Mouse (Mus musculus) left cerebral cortex, adult 9 months (tissue): Measurements from ENCODE around the gene Adgrl3.

Source experiments
- DNase-seq, 2 experiments: peaks; one replicate each; pipeline ENCODE4 v3.0.0; 2022; ENCODE audit warnings: low spot score in 2 of 2

The Adgrl3 gene

DNA sequence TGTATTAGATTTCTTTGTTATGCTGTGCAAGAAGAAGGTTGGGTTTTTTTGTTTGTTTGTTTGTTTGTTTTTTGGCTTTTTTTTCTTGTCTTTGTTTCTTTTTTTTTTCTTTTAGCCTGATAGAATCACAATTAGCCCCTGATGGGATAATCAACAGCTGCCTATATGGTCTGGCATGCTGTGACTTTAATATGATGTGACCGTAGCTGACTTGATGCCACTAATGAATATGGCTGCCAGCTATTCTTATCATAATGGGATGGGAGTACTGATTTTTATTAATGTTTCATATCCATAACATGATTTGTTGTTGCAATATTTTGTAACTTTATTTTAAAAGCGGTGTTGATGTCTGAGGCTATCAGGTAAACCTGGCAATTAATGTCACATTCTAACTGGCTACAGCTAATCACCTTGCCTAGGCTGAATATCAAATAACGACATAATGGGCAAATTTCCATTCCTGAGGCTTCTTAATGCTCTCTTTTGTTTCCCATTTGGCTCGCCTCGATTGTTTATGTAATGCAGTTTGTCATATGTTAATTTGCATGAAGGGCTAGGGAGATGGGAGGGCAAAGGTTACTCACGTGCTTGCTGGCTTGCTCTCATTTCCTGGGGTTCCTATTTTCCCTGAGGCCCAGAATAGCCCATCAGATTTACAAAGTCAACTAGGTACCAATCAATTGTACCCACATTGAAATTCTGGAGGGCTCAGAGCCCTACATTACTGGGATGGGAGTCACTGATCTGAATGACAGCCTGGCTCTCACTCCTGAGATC, 641.9 kb downstream of the Adgrl3 start:
- no peak for DNase-seq

DNA sequence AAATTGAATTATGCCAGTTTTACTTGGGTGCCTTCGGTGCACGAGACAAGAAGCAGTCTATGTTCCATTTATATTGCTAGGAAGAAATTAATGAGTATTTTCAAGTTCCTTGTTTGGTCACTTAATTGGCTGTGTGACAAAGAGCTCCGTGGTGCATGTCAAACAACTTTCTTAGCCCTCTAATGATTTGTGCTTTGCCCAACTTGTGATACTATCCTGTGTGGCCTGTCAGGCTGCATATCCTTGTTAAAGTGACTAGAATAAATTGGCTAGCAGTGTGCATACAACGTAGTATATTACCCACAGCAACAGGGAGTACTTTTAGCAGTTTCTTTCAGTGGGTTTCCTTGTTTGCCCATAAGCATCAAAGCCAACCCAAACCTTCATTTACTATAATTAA, 651.1 kb downstream of the Adgrl3 start:
- DNase-seq, result no peak

DNA sequence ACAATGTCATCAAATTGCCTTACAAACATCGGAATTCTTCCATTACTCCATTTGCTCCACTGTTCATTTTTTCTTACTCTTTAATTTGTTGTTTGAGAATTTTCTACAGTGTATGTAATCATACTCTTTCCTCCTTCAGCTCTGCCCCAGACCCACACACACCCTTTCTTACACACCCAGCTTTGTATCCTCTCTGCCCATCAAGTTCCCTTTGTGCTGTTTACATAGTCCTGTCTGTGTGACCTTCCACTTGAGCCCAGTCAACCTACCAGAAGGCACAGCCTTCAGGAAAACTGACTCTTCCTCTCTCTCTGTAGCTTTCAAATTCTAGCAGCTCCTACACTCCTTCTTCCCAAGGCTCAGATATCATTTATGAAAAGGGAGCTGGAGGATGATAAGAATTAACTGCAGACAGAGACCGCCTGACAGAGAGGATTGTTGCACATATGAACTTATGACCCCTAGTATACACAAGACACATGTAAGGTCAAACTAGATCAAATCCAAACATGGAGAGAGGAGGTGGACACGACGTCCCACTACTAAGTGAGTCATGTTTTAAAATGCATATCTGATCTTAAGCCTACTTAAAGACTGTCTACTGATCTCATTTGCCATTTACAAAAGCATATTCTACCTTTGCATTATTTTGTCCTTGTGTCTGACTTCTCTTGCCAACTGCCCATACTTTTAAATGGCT, 654.5 kb downstream of the Adgrl3 start:
- DNase-seq, result no peak

DNA sequence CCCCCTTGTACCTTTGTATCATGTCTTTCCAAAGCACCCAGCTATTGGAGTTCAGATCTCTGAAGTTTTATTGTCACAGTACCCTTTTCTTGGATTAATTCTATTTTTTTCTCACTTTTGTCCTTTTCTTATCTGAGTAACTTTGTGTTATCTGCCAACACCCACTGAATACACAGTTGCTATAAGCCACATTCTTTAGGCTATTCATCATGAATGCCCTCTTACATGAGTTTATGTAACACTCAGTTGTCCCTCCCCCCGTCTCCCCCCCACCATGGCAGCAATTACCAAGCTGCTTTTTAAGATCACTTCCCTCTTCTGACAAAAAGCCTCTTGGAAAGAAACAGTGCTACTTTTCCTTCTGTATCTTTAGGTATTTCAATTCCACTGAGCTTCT, 655.0 kb downstream of the Adgrl3 start:
- no peak for DNase-seq

- no peak for DNase-seq
Measured at GRCm38 (mm10) chr5:81676896-81677295, 657.0 kb downstream of the Adgrl3 start.

DNA sequence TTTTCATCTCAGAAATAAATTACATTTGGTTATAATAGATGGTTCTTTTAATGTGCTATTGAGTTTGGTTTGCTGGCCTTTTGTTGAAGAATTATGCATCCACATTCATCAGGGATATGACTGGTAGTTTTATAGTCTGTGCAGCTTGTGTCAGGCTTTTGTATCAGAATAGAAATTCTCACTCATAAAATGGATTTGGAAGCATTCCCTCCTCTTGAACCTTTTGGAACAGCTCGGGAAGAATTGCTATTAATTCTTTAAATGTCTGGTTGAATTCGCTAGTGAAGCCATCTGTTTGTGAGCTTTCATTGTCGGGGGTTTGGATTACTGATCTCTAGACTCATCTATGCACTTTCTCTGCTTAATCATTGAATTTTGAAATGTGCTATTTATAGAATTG, 666.3 kb downstream of the Adgrl3 start:
- no peak for DNase-seq

DNA sequence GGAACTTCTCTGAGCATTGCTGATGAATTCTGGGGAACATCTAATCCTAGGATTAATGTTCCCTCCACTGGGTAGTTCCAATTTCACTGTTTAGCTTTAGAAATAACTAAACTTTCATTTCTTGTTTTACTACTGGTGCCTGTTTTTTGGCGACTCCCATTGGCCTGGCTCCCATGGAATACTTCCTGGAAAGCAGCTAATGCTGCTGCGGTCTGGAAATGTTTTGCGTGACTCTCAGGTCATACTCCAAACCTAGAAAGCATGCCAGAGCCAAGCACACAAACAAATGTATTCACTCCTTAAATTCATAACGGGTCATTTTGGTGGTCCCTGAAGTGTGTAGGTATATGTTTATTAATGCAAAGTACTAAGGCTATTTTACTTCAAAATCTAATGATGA, 666.9 kb downstream of the Adgrl3 start:
- DNase-seq, result no peak

GRCm38 (mm10) chr5:81729620-81730019, 709.7 kb downstream of the Adgrl3 start:
- no peak for DNase-seq

DNA sequence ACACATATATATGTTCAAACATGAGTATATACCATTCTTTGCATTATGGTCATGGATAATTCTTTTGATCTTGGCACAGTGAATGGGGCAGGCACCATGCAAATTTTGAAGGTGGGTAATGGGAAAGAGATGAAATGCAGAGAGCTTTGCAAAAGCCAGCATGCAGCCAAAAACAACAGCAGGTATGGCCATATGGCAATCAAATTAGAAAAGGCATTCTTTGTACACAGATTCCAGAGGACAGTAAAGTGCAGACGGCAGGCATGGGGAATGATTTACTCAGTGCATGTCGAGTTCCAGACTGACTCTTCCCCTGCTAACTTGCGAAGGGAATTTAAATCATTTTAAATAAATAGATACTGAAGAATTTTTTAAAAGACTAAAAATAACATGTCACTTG, 716.1 kb downstream of the Adgrl3 start:
- DNase-seq, result peak in 1 of 2 experiments; percentile 21

GRCm38 (mm10) chr5:81738286-81739032, 718.5 kb downstream of the Adgrl3 start:
- no peak for DNase-seq

GRCm38 (mm10) chr5:81752426-81752825, 732.5 kb downstream of the Adgrl3 start:
- DNase-seq, result no peak

GRCm38 (mm10) chr5:81755711-81756110, 735.8 kb downstream of the Adgrl3 start:
- no peak for DNase-seq

- no peak for DNase-seq
Measured at GRCm38 (mm10) chr5:81757093-81757725, 737.3 kb downstream of the Adgrl3 start.

DNA sequence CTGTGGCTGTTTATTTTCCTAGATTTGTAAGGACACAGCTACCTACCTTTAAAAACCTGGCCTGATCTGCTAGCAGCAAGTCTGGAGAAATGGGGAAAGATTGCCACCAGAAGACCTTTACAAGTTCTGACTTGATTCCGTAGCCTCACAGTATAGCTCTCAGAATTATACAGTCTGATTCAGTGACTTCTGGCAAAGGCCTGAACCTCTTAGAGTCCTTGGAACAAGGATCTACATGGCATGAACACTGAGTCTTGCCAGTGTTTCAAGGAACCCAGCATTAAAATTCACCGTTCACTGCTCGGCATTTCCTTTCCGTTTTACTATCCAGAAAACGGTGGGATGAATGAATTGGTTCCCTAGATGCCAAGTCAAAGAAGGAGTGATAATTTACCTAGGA, 756.3 kb downstream of the Adgrl3 start:
- no peak for DNase-seq

DNA sequence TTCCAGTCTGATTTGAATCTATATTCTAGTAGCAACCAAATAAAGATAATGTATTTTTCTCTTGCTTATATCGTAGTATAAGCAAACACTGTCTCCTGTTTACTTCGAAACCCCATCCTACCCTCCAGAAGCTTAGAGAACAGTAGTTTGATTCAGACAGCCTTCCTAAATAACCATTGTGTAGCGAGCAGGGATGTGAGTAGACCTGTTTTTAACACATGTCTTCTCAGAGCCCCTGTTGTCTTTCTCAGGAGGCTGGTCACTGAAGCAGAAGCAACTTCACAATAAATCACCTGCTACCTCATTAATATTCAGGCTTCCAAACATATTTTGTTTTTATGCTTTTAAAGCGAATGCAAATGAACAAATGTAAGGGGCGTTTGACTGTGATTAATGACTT, 756.8 kb downstream of the Adgrl3 start:
- no peak for DNase-seq

- no peak for DNase-seq
Measured at GRCm38 (mm10) chr5:81784770-81785169, 764.8 kb downstream of the Adgrl3 start.

DNA sequence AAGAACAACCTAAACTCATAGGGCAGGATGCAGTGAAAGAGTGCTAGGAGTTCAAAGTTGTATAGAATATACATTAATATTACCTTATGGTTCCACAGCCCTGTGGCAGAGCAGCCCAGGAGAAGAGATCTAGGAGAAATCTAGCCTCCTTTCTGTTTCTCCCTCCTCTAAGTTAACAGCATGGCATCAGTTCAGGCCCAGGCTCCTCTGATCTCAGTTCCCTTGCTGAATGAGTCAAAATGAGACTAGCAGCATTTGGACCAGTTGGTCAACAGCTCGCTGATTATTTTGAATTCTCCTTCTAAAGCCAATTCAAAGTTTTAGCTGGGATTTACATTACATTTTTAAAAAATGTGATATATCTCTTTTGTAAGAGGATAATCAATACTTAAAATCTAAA, 770.8 kb downstream of the Adgrl3 start:
- DNase-seq, result no peak

GRCm38 (mm10) chr5:81794125-81794524, 774.2 kb downstream of the Adgrl3 start:
- DNase-seq, result no peak

DNA sequence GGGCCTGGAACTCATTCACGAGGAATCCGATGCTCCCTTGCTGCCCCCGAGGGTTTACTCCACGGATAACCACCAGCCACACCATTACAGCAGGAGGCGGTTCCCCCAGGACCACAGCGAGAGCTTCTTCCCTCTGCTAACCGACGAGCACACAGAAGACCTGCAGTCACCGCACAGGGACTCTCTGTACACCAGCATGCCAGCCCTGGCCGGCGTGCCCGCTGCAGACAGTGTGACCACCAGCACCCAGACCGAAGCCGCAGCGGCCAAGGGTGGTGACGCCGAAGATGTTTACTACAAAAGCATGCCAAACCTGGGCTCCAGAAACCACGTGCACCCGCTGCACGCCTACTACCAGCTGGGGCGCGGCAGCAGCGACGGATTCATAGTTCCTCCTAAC, 774.7 kb downstream of the Adgrl3 start:
- DNase-seq, result no peak

DNA sequence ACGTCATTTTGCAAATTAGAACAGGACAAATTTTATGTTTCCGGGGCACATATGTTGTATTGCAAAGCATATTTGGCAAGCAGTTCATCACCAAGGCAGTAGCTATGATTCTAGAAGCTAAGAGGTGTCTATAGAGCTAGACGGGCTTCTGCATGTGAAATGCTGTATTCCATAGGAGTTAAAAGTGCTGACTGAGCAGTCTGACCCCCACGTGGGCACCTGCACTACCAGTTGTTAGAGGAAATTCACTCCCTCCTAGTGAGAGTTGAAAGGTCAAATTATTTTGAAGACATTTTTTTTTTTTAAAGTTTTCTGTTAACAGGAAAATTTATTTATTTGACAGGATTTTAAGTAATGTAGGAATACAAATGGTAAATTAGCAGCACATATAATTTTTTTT, 776.2 kb downstream of the Adgrl3 start:
- no peak for DNase-seq

DNA sequence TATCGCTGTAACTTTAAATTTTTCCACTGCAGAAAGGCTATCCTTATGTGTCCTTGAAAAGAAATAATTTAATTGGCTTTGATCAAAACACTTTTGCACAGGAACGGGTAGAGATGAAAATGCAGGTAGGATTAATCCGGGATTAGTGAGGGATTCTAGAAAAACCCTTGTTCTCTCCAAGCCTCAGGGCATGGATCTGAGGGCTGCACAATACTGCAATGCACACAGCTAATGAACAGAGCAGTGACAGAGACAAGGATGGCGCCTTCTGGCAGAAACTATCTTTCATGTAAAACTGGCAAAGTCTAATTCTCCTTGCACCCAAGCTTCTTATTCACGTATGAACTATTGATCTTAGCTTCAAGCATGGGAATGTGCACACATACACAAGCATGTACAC, 791.0 kb downstream of the Adgrl3 start:
- DNase-seq, result no peak

DNA sequence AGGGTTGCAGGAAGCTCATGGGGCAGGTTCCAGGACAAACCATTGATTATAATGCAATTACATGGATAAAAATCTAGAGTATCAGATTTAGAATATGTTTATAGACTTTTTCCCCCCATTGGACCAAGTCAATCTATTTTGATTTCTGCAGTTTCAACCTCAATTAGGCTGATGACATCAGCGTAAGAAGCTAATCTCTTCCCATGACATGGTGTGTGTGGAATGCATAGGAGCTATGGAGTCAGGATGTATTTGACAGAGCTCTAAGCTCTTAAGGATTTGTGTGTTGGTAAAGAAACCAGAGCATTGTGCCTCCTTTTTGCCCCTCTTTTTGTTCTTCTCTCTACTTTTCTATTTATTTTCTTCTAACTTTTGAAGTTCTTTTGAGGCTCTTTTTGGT, 812.1 kb downstream of the Adgrl3 start:
- DNase-seq, result no peak
